Comparison of ENCODE assay signal across 17 mouse cellular contexts in the genomic region with DNA sequence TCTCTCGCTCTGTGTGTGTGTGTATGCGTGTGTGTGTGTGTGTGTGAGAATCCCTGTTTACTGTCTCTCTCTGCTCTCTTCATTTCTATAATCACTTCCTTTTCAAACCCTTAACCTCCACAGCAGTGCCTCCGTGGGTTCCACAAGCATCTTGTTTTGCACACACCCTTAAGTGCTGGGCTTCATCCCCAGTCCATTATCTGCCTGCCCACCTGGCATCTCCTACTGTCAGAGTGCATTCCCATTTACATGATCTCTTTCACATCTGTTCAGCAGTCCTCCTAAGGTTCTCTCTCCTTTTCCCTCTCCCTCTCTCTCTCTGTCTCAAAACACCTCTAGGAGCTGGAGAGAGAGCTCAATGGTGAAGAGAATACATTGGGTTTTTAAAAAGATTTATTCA. TPM values are rescaled to one million over a fixed set of nuclear protein-coding genes. Genes with fewer than 3 reads are reported as not detected.
DNase-seq lines count a peak whose midpoint lies in the region; ATAC-seq lines count a peak whose summit lies in the region.
"Had no signal": no experiment of that assay in that cellular context is flagged by ENCODE, and none has a peak within 500 bp of the region (broad histone marks: within the 10 kb centered on the region; RNA-seq: fewer than 3 reads in every experiment).

No protein-coding gene starts in this region.

- no peak for DNase-seq in hindbrain, embryonic 10.5 days (ENCODE audit: low spot score)
- DNase-seq in hindbrain, embryonic 11.5 days (ENCODE audit: low spot score) = no peak
- peak; percentile 63 for DNase-seq in c-Kit-positive CD71-positive TER-119-negative erythroid progenitor cells, embryonic 14.5 days (ENCODE audit: low read depth)
- no peak for DNase-seq in liver, embryonic 11.5 days (ENCODE audit: low spot score)
- peak; percentile 50 to 76 for DNase-seq in spleen, postnatal 36 days (ENCODE audit: low spot score in 2 of 2)
- DNase-seq in gastrocnemius, adult 8-10 months (ENCODE audit: low spot score in 2 of 2) = no peak
- DNase-seq: adrenal gland, adult 2 months; cerebellum, adult 9-11 months; forebrain, postnatal 0 days; gastrocnemius, postnatal 14 days; kidney, adult 2 months; kidney, postnatal 36 days; lung, postnatal 36 days; right cerebral cortex, postnatal 14 days had no signal

- H3K4me1 ChIP-seq in hindbrain, embryonic 10.5 days (replicated peaks) = 0 out of 2 replicates have a peak, but pooled peaks cover 2% of the 10 kb centered on the region
- H3K4me1 ChIP-seq in hindbrain, embryonic 11.5 days (replicated peaks; ENCODE audit: control insufficient read depth, insufficient read depth, low read length) = no peaks in the 10 kb centered on the region
- peaks cover 33% of the 10 kb centered on the region for H3K4me1 ChIP-seq in liver, embryonic 11.5 days (replicated peaks; ENCODE audit: control insufficient read depth, insufficient read depth, low read length)
- H3K4me1 ChIP-seq in kidney, embryonic 16.5 days (ENCODE audit: insufficient read depth, low read length) = no peaks in the 10 kb centered on the region
- H3K4me1 ChIP-seq: hindbrain, embryonic 15.5 days; midbrain, embryonic 13.5 days had no signal

- no peak overlapping the region for H3K4me3 ChIP-seq in hindbrain, embryonic 10.5 days
- H3K4me3 ChIP-seq in hindbrain, embryonic 11.5 days (ENCODE audit: low read depth, low read length) = no peak overlapping the region
- H3K4me3 ChIP-seq in liver, embryonic 11.5 days (ENCODE audit: low read depth, low read length) = no peak overlapping the region
- H3K4me3 ChIP-seq in kidney, embryonic 16.5 days (ENCODE audit: low read length) = no peak overlapping the region
- H3K4me3 ChIP-seq: hindbrain, embryonic 15.5 days; midbrain, embryonic 13.5 days had no signal

- H3K9ac ChIP-seq in hindbrain, embryonic 11.5 days (ENCODE audit: low read depth, low read length) = no peak overlapping the region
- H3K9ac ChIP-seq in liver, embryonic 11.5 days (ENCODE audit: low read depth, low read length) = peak overlapping the region; percentile 4
- no peak overlapping the region for H3K9ac ChIP-seq in kidney, embryonic 16.5 days (replicated peaks; ENCODE audit: low read length)
- H3K9ac ChIP-seq: forebrain, postnatal 0 days; hindbrain, embryonic 15.5 days; midbrain, embryonic 13.5 days had no signal

- no peak overlapping the region for H3K4me2 ChIP-seq in hindbrain, embryonic 11.5 days (replicated peaks; ENCODE audit: low read depth, low read length)
- H3K4me2 ChIP-seq in liver, embryonic 11.5 days = peak overlapping the region; percentile 38
- no peak overlapping the region for H3K4me2 ChIP-seq in kidney, embryonic 16.5 days (replicated peaks; ENCODE audit: low read depth, low read length)
- H3K4me2 ChIP-seq: hindbrain, embryonic 15.5 days; midbrain, embryonic 13.5 days had no signal

- 72% methylated on average over 3 of the region's 3 CpGs for WGBS in hindbrain, embryonic 10.5 days
- 74% methylated on average over 3 of the region's 3 CpGs for WGBS in hindbrain, embryonic 11.5 days
- WGBS in liver, embryonic 11.5 days = 48% methylated on average over 3 of the region's 3 CpGs
- WGBS in kidney, embryonic 16.5 days = 74% methylated on average over 3 of the region's 3 CpGs

- H3K27me3 ChIP-seq in hindbrain, embryonic 10.5 days (ENCODE audit: insufficient read depth, poor library complexity, severe bottlenecking) = peaks cover 12% of the 10 kb centered on the region
- H3K27me3 ChIP-seq in hindbrain, embryonic 11.5 days (ENCODE audit: control insufficient read depth, insufficient read depth, low read length) = no peaks in the 10 kb centered on the region
- peaks cover 6% of the 10 kb centered on the region for H3K27me3 ChIP-seq in liver, embryonic 11.5 days (replicated peaks; ENCODE audit: control insufficient read depth, insufficient read depth, low read length)
- H3K27me3 ChIP-seq in kidney, embryonic 16.5 days (ENCODE audit: insufficient read depth, low read length) = no peaks in the 10 kb centered on the region
- H3K27me3 ChIP-seq: hindbrain, embryonic 15.5 days; midbrain, embryonic 13.5 days had no signal

- H3K9me3 ChIP-seq in hindbrain, embryonic 10.5 days = no peaks in the 10 kb centered on the region
- H3K9me3 ChIP-seq in hindbrain, embryonic 11.5 days (ENCODE audit: control insufficient read depth, low read length) = no peaks in the 10 kb centered on the region
- H3K9me3 ChIP-seq in liver, embryonic 11.5 days (ENCODE audit: control insufficient read depth, low read length) = no peaks in the 10 kb centered on the region
- no peaks in the 10 kb centered on the region for H3K9me3 ChIP-seq in kidney, embryonic 16.5 days (ENCODE audit: low read length)
- H3K9me3 ChIP-seq: hindbrain, embryonic 15.5 days; midbrain, embryonic 13.5 days had no signal

- H3K27ac ChIP-seq in hindbrain, embryonic 10.5 days = peak overlapping the region; percentile 59; the same call in 1 of the 2 replicates
- H3K27ac ChIP-seq in hindbrain, embryonic 11.5 days (ENCODE audit: low read depth, low read length) = no peak overlapping the region
- peak overlapping the region; percentile 81 for H3K27ac ChIP-seq in liver, embryonic 11.5 days (ENCODE audit: low read depth, low read length)
- H3K27ac ChIP-seq in kidney, embryonic 16.5 days (ENCODE audit: low read length) = no peak overlapping the region
- H3K27ac ChIP-seq: hindbrain, embryonic 15.5 days; midbrain, embryonic 13.5 days had no signal

- no peak for ATAC-seq in hindbrain, embryonic 11.5 days (ENCODE audit: low FRiP score)
- peak; percentile 75 for ATAC-seq in liver, embryonic 11.5 days (replicated peaks; ENCODE audit: low FRiP score)
- ATAC-seq in kidney, embryonic 16.5 days (ENCODE audit: low FRiP score, low TSS enrichment) = no peak
- ATAC-seq: forebrain, postnatal 0 days; midbrain, embryonic 13.5 days had no signal

- H3K36me3 ChIP-seq in hindbrain, embryonic 10.5 days = no peaks in the 10 kb centered on the region
- no peaks in the 10 kb centered on the region for H3K36me3 ChIP-seq in hindbrain, embryonic 11.5 days (ENCODE audit: control insufficient read depth, insufficient read depth, low read length)
- no peaks in the 10 kb centered on the region for H3K36me3 ChIP-seq in liver, embryonic 11.5 days (ENCODE audit: control insufficient read depth, insufficient read depth, low read length)
- no peaks in the 10 kb centered on the region for H3K36me3 ChIP-seq in kidney, embryonic 16.5 days (ENCODE audit: insufficient read depth, low read length)
- H3K36me3 ChIP-seq: hindbrain, embryonic 15.5 days; midbrain, embryonic 13.5 days had no signal

RNA-seq across cellular contexts. Expression of gene Ddr1, which starts 38.5 kb away (rescaled TPM):
- 134 and 184 TPM in 2 replicates for polyA plus RNA-seq in hindbrain, embryonic 10.5 days (2016; fragmentation: Nextera tagmentation; extraction: Ambion mirVana)
- 69.9 and 78.8 TPM in 2 replicates for polyA plus RNA-seq in hindbrain, embryonic 11.5 days (2014; fragmentation: Nextera tagmentation; extraction: Ambion mirVana)
- 13.2 and 15.9 TPM in 2 replicates for polyA plus RNA-seq in liver, embryonic 11.5 days (2014; fragmentation: Nextera tagmentation; extraction: Ambion mirVana)
- total RNA-seq in gastrocnemius, adult 8-10 months (2022) = 10 to 100 TPM; 13.7 to 20.0 (median 15.9) TPM
- 107 and 108 TPM in 2 replicates for polyA plus RNA-seq in kidney, embryonic 16.5 days (2015; fragmentation: Nextera tagmentation; extraction: Ambion mirVana)

Comparison
In these comparisons a context has a peak if more than half of its experiments do, and no peak if none do; other contexts are left out.
1. H3K27ac ChIP-seq: peak in hindbrain, embryonic 10.5 days (single experiment) and liver, embryonic 11.5 days (single experiment); none in hindbrain, embryonic 11.5 days (single experiment) and kidney, embryonic 16.5 days (single experiment).
2. DNase-seq: peak in c-Kit-positive CD71-positive TER-119-negative erythroid progenitor cells, embryonic 14.5 days (single experiment) and spleen, postnatal 36 days (2 of 2); none in hindbrain, embryonic 10.5 days (single experiment), hindbrain, embryonic 11.5 days (single experiment), liver, embryonic 11.5 days (single experiment) and gastrocnemius, adult 8-10 months (0 of 2).